Mouse (Mus musculus) cerebellum, adult 2 months (tissue): ENCODE data around the gene BC055324.

Experiments
- CTCF ChIP-seq: fragments of 200-500 bp; IDR thresholded peaks from 2 replicates; pipeline ENCODE4 v1.5.1; 2011; ENCODE audit warnings: low read depth, mild to moderate bottlenecking, control low read depth, low read length, moderate library complexity, borderline replicate concordance; ENCODE audit not compliant: insufficient read depth
- POLR2A ChIP-seq: fragments of 200-500 bp; IDR thresholded peaks from 2 replicates; pipeline ENCODE4 v1.6.1; 2011; ENCODE audit warnings: low read length, control low read depth, borderline replicate concordance; ENCODE audit not compliant: insufficient read depth

- TF ChIP-seq CTCF (no peak), POLR2A (no peak; the same call in 1 of the 2 replicates)
Observed at GRCm38 (mm10) chr1:163994721-163995608, at the start of gene BC055324, which contains the start of gene Mettl18.
